Mouse (Mus musculus) megakaryocyte, embryonic 14.5 days (primary cell): ENCODE results near the gene Antxrl. TPM values are rescaled to one million over a fixed set of nuclear protein-coding genes. Genes with fewer than 3 reads are reported as not detected.

Source experiments
- H3K27me3 ChIP-seq: replicated peaks from 2 replicates; pipeline ENCODE3; 2012; ENCODE audit warnings: inconsistent platforms
- H3K36me3 ChIP-seq: replicated peaks from 2 replicates; pipeline ENCODE3; 2012; ENCODE audit warnings: low read length, inconsistent platforms, mixed read lengths
- H3K4me1 ChIP-seq: 2 replicates; pipeline ENCODE4 v1.6.1; 2012; ENCODE audit warnings: inconsistent platforms
- H3K4me3 ChIP-seq: replicated peaks from 2 replicates; pipeline ENCODE3; 2012; ENCODE audit warnings: moderate library complexity, mild to moderate bottlenecking, inconsistent platforms
- H3K9me3 ChIP-seq: 2 replicates; pipeline ENCODE4 v1.6.1; 2012; ENCODE audit warnings: inconsistent platforms
- FLI1 ChIP-seq: IDR thresholded peaks from 2 replicates; pipeline ENCODE4 v1.6.1; 2012; ENCODE audit warnings: low read length, inconsistent platforms, mixed read lengths
- GATA1 ChIP-seq: IDR thresholded peaks from 3 replicates; pipeline ENCODE4 v1.6.1; 2012; ENCODE audit warnings: mixed read lengths, low read length, inconsistent platforms, borderline replicate concordance
- polyA plus RNA-seq: library from polyadenylated mRNA; stranded (reverse); fragments of >175 nt; gene quantifications from 2 replicates; pipeline ENCODE4 v1.2.3, GENCODE M21; 2012; ENCODE audit warnings: low replicate concordance; ENCODE audit not compliant: insufficient read depth

Gene Antxrl
- polyA plus RNA-seq, 1 experiment, result not detected

DNA sequence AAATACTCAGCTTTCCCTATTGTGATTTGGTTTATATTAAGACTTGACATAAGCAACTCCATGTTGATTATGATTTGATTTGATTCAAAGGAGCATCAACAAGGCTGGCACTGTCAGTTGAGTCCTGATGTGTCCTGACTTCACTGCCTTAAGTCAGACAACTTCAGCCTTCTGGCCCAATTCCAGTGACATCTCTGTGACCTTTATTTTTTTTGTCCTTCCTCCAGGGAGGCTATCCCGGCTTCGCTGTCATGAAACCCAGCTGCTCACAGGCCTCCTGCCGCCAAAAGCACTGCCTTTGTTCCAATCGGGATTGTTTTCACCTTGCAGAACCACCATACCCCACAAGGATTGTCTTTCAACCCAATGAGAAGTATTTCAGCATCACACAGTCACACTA lies 22.8 kb downstream of the Antxrl start:
- TF ChIP-seq GATA1 (no peak), FLI1 (no peak)
- H3K4me3 ChIP-seq, result no peak overlapping the region
- peaks cover 7% of the 10 kb centered on the region for H3K27me3 ChIP-seq
- H3K36me3 ChIP-seq, result no peaks in the 10 kb centered on the region
- H3K9me3 ChIP-seq, result no peaks in the 10 kb centered on the region
- no peaks in the 10 kb centered on the region for H3K4me1 ChIP-seq

DNA sequence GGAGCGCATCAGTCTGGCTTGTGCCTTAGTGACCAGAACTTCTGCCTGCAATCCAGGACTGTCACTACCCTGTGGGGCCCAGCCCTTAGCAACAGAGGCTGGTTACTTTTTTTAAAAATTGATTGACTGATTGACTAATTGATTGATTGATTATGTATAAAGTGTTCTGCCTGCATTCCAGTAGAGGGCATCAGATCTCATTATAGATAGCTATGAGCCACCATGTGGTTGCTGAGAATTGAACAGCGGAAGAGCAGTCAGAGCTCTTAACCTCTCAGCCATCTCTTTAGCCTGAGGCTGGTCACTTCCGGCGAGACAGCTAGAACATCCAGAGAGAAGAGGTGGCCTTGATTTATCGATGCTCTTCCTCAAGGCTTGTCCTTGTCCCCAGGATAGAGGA lies 24.7 kb downstream of the Antxrl start:
- Histone ChIP-seq H3K36me3 (no peaks in the 10 kb centered on the region), H3K9me3 (no peaks in the 10 kb centered on the region), H3K4me1 (no peaks in the 10 kb centered on the region), H3K27me3 (peaks cover 5% of the 10 kb centered on the region), H3K4me3 (no peak overlapping the region)
- no peak for TF ChIP-seq FLI1
- TF ChIP-seq GATA1, result no peak

DNA sequence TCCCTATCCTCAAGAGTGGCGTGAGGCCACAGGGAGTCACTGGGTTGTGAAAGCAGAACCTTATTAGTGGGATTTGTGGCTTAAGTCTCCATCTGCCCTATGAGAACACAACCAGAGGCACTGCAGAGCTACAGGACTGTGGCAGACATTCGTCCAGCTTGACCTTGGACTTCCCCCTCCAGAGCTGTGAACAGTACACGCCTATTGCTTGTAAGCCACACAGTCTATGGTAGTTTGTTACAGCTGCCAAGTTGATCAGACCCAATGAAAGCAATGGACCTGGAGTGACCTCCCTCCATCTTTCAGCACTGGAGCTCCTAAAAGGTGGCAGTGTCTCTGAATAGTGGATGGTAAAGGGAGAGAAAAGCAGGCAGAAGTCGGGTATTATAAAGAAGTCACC lies 25.8 kb downstream of the Antxrl start:
- Histone ChIP-seq H3K36me3 (no peaks in the 10 kb centered on the region), H3K27me3 (peaks cover 8% of the 10 kb centered on the region), H3K4me3 (no peak overlapping the region), H3K9me3 (no peaks in the 10 kb centered on the region), H3K4me1 (no peaks in the 10 kb centered on the region)
- TF ChIP-seq GATA1 (no peak), FLI1 (no peak)

DNA sequence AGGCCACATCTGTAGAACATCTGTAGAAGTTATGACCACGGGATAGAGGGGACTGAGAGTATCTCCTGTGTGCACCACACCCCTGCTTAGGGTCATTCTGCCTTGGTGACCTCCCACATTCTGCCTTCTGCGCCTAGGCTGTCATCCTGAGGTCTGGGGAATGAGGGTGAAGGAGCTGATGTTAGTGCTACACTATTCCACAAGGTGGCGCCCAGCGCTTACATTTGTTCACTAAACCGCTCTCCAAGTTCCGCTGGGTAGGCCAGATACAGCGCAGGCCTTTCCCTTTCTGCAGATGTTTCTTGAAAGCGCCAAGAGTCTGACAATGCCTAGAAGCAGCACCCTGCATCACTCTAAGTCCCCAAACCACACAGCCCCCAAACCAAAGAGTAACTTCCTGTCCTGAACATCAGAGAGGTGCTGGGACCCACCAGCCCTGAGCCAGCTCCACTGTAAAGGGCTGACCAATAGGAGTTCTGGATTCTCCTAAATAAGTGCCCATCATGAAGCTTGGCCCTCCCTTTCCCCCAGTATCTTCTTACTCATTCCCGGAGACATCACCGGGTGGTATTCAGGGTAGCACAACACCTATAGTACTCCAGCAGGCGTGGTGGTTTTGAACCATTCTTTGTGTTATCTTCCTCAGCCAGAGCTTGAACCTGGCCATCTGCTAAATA lies 28.0 kb downstream of the Antxrl start:
- Histone ChIP-seq H3K36me3 (no peaks in the 10 kb centered on the region), H3K4me3 (no peak overlapping the region), H3K27me3 (peaks cover 9% of the 10 kb centered on the region), H3K9me3 (no peaks in the 10 kb centered on the region), H3K4me1 (no peaks in the 10 kb centered on the region)
- TF ChIP-seq FLI1, result no peak
- TF ChIP-seq GATA1, result no peak

DNA sequence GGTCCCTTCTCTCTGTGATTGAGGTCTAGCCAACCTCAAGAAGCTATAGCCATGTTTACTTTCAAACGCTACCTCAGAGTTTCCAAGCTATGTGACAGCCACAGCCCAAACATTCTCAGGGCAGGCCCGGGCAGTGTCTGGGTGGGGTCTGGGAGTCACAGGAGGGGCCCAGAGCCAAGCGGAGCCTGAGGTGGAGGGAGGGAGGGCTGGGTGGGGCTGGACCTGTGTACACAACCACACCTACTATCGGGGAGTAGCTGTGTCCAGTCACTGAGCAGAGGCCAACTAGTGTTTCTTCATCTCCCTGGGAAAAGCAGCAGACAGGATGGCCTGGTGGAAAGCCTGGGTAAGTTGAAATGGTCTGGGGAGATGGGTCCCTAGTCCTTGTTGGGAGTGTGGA lies 33.2 kb downstream of the Antxrl start, which contains the start of gene Anxa8:
Gene Anxa8, plus strand, starts transcription at position 251 of the 400 bp plus-strand sequence.
- H3K9me3 ChIP-seq, result no peaks in the 10 kb centered on the region
- no peaks in the 10 kb centered on the region for H3K4me1 ChIP-seq
- peaks cover 4% of the 10 kb centered on the region for H3K27me3 ChIP-seq
- TF ChIP-seq FLI1 (no peak), GATA1 (no peak)
- no peak within 1 kb of the TSS for H3K4me3 ChIP-seq
- H3K36me3 ChIP-seq, result no peaks in the 10 kb centered on the region

DNA sequence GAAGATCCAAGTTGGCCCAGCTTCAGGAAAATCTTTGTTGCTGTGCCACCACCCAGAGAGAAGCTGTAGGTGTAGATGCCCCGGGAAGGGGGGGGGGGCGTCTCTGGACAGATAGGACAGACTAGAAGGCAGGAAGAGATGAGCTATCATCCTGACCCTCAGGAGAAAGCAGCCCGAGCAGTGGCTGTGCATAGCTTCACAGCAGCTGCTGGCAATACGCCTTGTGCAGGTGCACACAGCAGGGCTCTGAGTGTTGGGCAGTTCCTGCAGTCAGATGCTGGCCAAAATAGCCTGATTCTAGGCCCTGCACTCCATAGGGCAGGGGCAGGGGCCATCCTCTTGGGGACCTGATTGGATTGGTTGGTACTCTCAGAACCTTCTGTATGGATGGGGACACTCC lies 34.3 kb downstream of the Antxrl start:
- no peaks in the 10 kb centered on the region for H3K4me1 ChIP-seq
- H3K9me3 ChIP-seq, result no peaks in the 10 kb centered on the region
- TF ChIP-seq GATA1, result no peak
- no peak for TF ChIP-seq FLI1
- no peaks in the 10 kb centered on the region for H3K36me3 ChIP-seq
- H3K27me3 ChIP-seq, result peaks cover 4% of the 10 kb centered on the region
- no peak overlapping the region for H3K4me3 ChIP-seq

DNA sequence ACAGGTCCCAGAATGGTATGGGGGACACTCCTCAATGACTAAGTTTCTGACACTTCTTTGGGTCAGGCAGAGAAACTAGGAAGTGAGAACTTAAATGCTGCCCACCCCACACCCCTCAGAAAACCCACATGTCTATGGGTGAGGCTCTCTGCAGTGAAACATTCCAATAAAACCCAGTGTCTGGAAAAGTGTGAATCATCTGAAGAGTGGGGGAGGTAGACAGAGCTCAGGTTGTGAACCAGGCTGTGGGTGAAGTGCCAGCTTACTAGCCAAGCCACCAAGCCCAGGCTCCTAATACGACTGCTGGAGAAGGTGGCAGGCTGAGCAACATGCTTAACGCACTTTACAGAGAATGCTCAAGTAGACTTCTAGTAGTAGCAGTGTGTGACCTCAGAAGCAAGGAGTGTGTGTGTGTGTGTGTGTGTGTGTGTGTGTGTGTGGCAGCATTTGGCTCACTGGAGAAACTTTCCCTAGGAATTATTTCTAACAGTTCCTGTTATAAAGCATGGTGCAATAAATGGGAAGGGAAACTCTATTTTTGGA lies 35.4 kb downstream of the Antxrl start:
- Histone ChIP-seq H3K4me3 (no peak overlapping the region), H3K27me3 (peaks cover 4% of the 10 kb centered on the region), H3K4me1 (no peaks in the 10 kb centered on the region), H3K9me3 (no peaks in the 10 kb centered on the region), H3K36me3 (no peaks in the 10 kb centered on the region)
- TF ChIP-seq FLI1 (no peak), GATA1 (no peak)

DNA sequence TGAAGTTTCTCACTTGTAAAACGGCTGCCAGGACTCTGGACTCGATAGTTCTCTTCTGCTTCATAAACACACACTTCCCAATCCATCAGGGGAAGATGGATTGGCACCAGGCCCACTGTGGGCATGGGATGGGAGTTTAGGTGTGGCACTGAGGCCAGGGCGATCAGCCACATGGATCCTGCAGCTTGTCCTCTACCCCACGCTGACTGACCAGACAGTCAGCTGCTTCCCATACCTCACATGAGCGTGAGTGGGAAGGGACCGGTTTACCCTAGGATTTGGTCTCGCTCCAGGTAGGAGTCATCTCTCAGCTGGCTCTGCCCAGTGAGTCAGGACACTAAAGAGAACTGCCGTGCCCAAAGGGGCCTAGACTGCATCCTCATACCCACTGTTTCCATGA lies 37.3 kb downstream of the Antxrl start:
- no peak for TF ChIP-seq GATA1
- no peak for TF ChIP-seq FLI1
- Histone ChIP-seq H3K4me3 (no peak overlapping the region), H3K36me3 (no peaks in the 10 kb centered on the region), H3K27me3 (no peaks in the 10 kb centered on the region), H3K9me3 (no peaks in the 10 kb centered on the region), H3K4me1 (no peaks in the 10 kb centered on the region)

DNA sequence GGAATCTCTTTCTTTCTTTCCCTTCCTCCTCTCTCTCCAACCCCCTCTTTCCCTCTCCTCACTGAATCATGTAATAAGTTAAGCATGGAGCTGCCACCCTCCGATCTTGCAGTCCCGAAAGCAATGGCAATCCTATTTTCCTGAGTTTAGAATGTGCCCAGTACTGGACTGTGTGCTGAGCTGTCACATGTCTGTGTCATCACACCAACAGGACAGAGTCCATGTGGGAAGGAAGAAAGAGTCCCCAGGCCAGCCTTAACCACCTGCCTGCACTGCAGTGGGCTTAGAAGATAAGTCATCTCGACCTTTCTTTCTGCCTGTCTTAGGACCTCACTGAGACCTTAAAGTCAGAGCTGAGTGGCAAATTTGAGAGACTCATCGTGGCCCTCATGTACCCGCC lies 39.0 kb downstream of the Antxrl start:
- TF ChIP-seq GATA1 (no peak), FLI1 (no peak)
- H3K4me3 ChIP-seq, result no peak overlapping the region
- H3K4me1 ChIP-seq, result no peaks in the 10 kb centered on the region
- H3K9me3 ChIP-seq, result no peaks in the 10 kb centered on the region
- H3K36me3 ChIP-seq, result no peaks in the 10 kb centered on the region
- no peaks in the 10 kb centered on the region for H3K27me3 ChIP-seq

DNA sequence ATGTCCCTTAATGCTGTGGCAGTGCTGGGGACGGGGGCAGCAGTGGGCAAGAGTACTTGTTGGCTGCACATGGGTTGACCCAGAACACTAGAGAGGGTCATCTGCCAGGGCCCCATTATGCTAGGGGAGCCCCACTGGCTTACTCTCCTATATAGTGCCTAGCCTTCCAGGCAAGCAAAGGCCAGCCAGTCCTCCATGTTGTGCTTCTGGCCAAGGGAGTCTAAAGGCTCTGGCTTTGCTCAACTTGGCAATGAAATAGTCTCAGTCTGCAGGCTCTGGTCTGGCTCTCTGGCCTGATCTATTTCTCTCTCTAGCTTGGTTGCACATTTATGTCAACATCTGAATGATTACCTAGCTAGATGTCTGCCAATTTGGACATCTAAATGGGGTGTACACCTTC lies 40.3 kb downstream of the Antxrl start:
- no peaks in the 10 kb centered on the region for H3K27me3 ChIP-seq
- H3K9me3 ChIP-seq, result no peaks in the 10 kb centered on the region
- TF ChIP-seq GATA1 (no peak), FLI1 (no peak)
- no peak overlapping the region for H3K4me3 ChIP-seq
- H3K4me1 ChIP-seq, result no peaks in the 10 kb centered on the region
- H3K36me3 ChIP-seq, result no peaks in the 10 kb centered on the region

DNA sequence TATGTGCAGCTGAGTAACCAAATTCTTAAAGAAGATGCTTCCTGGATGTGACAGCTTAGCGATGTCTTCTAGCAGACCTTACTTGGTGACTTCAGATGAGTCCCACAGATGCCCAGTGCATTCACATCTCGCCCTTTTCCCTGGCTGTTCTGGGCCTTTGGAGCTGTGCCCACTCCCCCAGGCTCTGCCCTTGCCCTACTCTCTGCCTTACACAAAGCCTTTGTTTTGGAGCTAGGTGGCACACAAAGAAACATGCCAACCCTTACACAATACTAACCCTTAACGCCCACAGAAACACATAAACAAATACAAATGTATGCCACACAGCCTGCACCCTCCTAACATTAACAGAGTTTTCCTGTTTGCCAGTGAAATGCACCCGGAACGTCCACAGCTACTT lies 43.7 kb downstream of the Antxrl start:
- Histone ChIP-seq H3K36me3 (no peaks in the 10 kb centered on the region), H3K4me1 (no peaks in the 10 kb centered on the region), H3K9me3 (no peaks in the 10 kb centered on the region), H3K27me3 (no peaks in the 10 kb centered on the region), H3K4me3 (no peak overlapping the region)
- TF ChIP-seq GATA1, result no peak
- no peak for TF ChIP-seq FLI1

DNA sequence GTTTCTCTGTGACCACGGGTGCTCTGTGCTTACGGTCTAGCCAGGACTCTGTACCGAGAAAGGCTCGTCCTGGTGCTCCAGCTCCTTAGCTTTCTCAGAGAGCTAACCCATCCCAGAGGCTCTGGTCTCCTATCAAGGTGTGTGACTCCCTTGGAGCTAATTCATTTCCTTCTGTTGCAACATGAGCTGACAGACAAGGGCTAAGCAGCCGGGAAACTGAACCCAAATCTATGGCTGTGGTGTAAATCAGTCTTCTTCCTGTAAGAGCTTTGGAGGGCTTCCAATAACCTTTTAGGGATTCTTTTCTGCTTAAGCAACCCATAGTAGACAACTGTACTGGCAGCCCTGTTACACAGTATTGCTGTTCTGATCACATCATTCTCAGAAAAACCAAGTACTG lies 50.1 kb downstream of the Antxrl start, which contains the start of gene A630023A22Rik:
Gene A630023A22Rik, minus strand, starts transcription at position 154 of the 400 bp plus-strand sequence.
- Histone ChIP-seq H3K27me3 (peaks cover 8% of the 10 kb centered on the region), H3K4me1 (no peaks in the 10 kb centered on the region; the same call in 1 of the 2 replicates), H3K36me3 (no peaks in the 10 kb centered on the region), H3K4me3 (no peak within 1 kb of the TSS), H3K9me3 (no peaks in the 10 kb centered on the region)
- no peak for TF ChIP-seq GATA1
- no peak for TF ChIP-seq FLI1
